ENCODE assay signal across 8 mouse cellular contexts in genomic region chr12:4233572-4234508, GRCm38 (mm10). TPM values are rescaled to one million over a fixed set of nuclear protein-coding genes. Genes with fewer than 3 reads are reported as not detected.
DNase-seq lines count a peak whose midpoint lies in the region; ATAC-seq and TF ChIP-seq lines count a peak whose summit lies in the region.

Ptrhd1 (plus strand) TSS chr12:4234027.
Cenpo (minus strand) TSS chr12:4234294.

- TF ChIP-seq EP300 in liver, embryonic 14.5 days (IDR thresholded peaks at IDR 0.05; ENCODE audit: low read depth) = no peak
- TF ChIP-seq EP300 in stomach, postnatal 0 days (optimal IDR thresholded peaks at IDR 0.05) = no peak

- H3K4me3 ChIP-seq in forebrain, embryonic 10.5 days = peak within 1 kb of the TSS; percentile 77
- H3K4me3 ChIP-seq in heart, embryonic 15.5 days = peak within 1 kb of the TSS; percentile 83
- H3K4me3 ChIP-seq in liver, embryonic 14.5 days (ENCODE audit: insufficient read depth in 1 of 2, low read depth in 2 of 2, low read length in 2 of 2) = peak within 1 kb of the TSS; percentile 92 to 96
- peak within 1 kb of the TSS; percentile 69 for H3K4me3 ChIP-seq in neural tube, embryonic 11.5 days (ENCODE audit: low read depth, low read length)
- H3K4me3 ChIP-seq in stomach, postnatal 0 days (ENCODE audit: low read depth, low read length) = peak within 1 kb of the TSS; percentile 73

- no peak for TF ChIP-seq CTCF in liver, embryonic 14.5 days (IDR thresholded peaks at IDR 0.05; ENCODE audit: low read depth)
- TF ChIP-seq CTCF in stomach, postnatal 0 days (IDR thresholded peaks at IDR 0.05; ENCODE audit: low read depth) = peak; percentile 7; the same call in 1 of the 2 replicates

- ATAC-seq in heart, embryonic 15.5 days (replicated peaks; ENCODE audit: insufficient number of reproducible peaks, insufficient read depth, low FRiP score, low read depth) = peak; percentile 96
- peak; percentile 96 for ATAC-seq in liver, embryonic 14.5 days (ENCODE audit: insufficient read depth)
- peak; percentile 98 for ATAC-seq in neural tube, embryonic 11.5 days (ENCODE audit: insufficient read depth, low FRiP score, low TSS enrichment)
- ATAC-seq in stomach, postnatal 0 days (ENCODE audit: low FRiP score, low TSS enrichment) = peak; percentile 99

- H3K27me3 ChIP-seq in forebrain, embryonic 10.5 days (ENCODE audit: poor library complexity, severe bottlenecking) = no peaks in the 10 kb centered on the region
- no peaks in the 10 kb centered on the region for H3K27me3 ChIP-seq in heart, embryonic 15.5 days
- no peaks in the 10 kb centered on the region for H3K27me3 ChIP-seq in liver, embryonic 14.5 days (ENCODE audit: control insufficient read depth, insufficient read depth, low read length)
- H3K27me3 ChIP-seq in neural tube, embryonic 11.5 days (ENCODE audit: control insufficient read depth, insufficient read depth, low read length) = no peaks in the 10 kb centered on the region
- H3K27me3 ChIP-seq in stomach, postnatal 0 days (ENCODE audit: control insufficient read depth, insufficient read depth, low read length) = no peaks in the 10 kb centered on the region

- peak within 1 kb of the TSS; percentile 71 for H3K4me2 ChIP-seq in heart, embryonic 15.5 days
- peak within 1 kb of the TSS; percentile 83 for H3K4me2 ChIP-seq in liver, embryonic 14.5 days (ENCODE audit: low read depth)
- H3K4me2 ChIP-seq in neural tube, embryonic 11.5 days (ENCODE audit: low read depth) = peak within 1 kb of the TSS; percentile 55
- peak within 1 kb of the TSS; percentile 71 for H3K4me2 ChIP-seq in stomach, postnatal 0 days (replicated peaks; ENCODE audit: low read depth)

- under 1% methylated on average over 50 of the region's 50 CpGs for WGBS in forebrain, embryonic 10.5 days
- WGBS in heart, embryonic 15.5 days = under 1% methylated on average over 50 of the region's 50 CpGs
- WGBS in liver, embryonic 14.5 days (ENCODE audit: insufficient replicate concordance) = under 1% methylated on average over 50 of the region's 50 CpGs
- WGBS in neural tube, embryonic 11.5 days = under 1% methylated on average over 50 of the region's 50 CpGs
- under 1% methylated on average over 50 of the region's 50 CpGs for WGBS in stomach, postnatal 0 days

- peak within 1 kb of the TSS; percentile 75 for H3K9ac ChIP-seq in heart, embryonic 15.5 days
- peak within 1 kb of the TSS; percentile 87 for H3K9ac ChIP-seq in liver, embryonic 14.5 days (replicated peaks)
- H3K9ac ChIP-seq in neural tube, embryonic 11.5 days (ENCODE audit: low read length) = peak within 1 kb of the TSS; percentile 67
- H3K9ac ChIP-seq in stomach, postnatal 0 days (ENCODE audit: low read length) = peak within 1 kb of the TSS; percentile 74

- peak within 1 kb of the TSS; percentile 97 for H3K27ac ChIP-seq in forebrain, embryonic 10.5 days
- H3K27ac ChIP-seq in heart, embryonic 15.5 days = peak within 1 kb of the TSS; percentile 98
- peak within 1 kb of the TSS; percentile 86 for H3K27ac ChIP-seq in liver, embryonic 14.5 days
- H3K27ac ChIP-seq in neural tube, embryonic 11.5 days (ENCODE audit: low read depth, low read length) = peak within 1 kb of the TSS; percentile 80
- H3K27ac ChIP-seq in stomach, postnatal 0 days (replicated peaks) = peak within 1 kb of the TSS; percentile 92

- peaks cover 19% of the 10 kb centered on the region for H3K4me1 ChIP-seq in forebrain, embryonic 10.5 days
- H3K4me1 ChIP-seq in heart, embryonic 15.5 days (replicated peaks) = peaks cover 14% of the 10 kb centered on the region
- peaks cover 8 to 11% of the 10 kb centered on the region in 2 experiments; a peak in 3 of 4 replicates for H3K4me1 ChIP-seq in liver, embryonic 14.5 days (replicated peaks; ENCODE audit: control insufficient read depth in 2 of 2, insufficient read depth in 2 of 2, low read length in 1 of 2)
- peaks cover 7% of the 10 kb centered on the region for H3K4me1 ChIP-seq in neural tube, embryonic 11.5 days (ENCODE audit: control insufficient read depth, insufficient read depth, low read length)
- H3K4me1 ChIP-seq in stomach, postnatal 0 days (replicated peaks; ENCODE audit: control insufficient read depth, insufficient read depth) = no peaks in the 10 kb centered on the region

- peaks cover 41% of the 10 kb centered on the region for H3K36me3 ChIP-seq in forebrain, embryonic 10.5 days (replicated peaks)
- H3K36me3 ChIP-seq in heart, embryonic 15.5 days = peaks cover 4% of the 10 kb centered on the region; the same call in 1 of the 2 replicates
- peaks cover 18% of the 10 kb centered on the region for H3K36me3 ChIP-seq in liver, embryonic 14.5 days (replicated peaks; ENCODE audit: control insufficient read depth, insufficient read depth, low read depth)
- no peaks in the 10 kb centered on the region for H3K36me3 ChIP-seq in neural tube, embryonic 11.5 days (ENCODE audit: control insufficient read depth, insufficient read depth, low read length)
- H3K36me3 ChIP-seq in stomach, postnatal 0 days (ENCODE audit: control insufficient read depth, insufficient read depth, low read length) = peaks cover 2% of the 10 kb centered on the region; the same call in 1 of the 2 replicates

- DNase-seq in CD8-positive naive resting alpha-beta T cell, adult 2 months (ENCODE audit: low read depth in 2 of 2, low spot score in 2 of 2) = peak; percentile 92 to 95
- peak; percentile 87 for DNase-seq in c-Kit-positive CD71-negative TER-119-negative erythroid progenitor cells, embryonic 14.5 days (ENCODE audit: low read depth)
- DNase-seq in forebrain, embryonic 10.5 days (ENCODE audit: extremely low spot score, low spot score) = peak; percentile 97
- DNase-seq in kidney, postnatal 25 days = peak; percentile 97
- DNase-seq in liver, embryonic 14.5 days (ENCODE audit: low read depth in 3 of 3, low spot score in 3 of 3) = peak; percentile 86 to 88 (median 86)
- DNase-seq in neural tube, embryonic 11.5 days (ENCODE audit: low spot score) = peak; percentile 96
- peak; percentile 95 for DNase-seq in stomach, postnatal 0 days (ENCODE audit: low spot score)

- no peaks in the 10 kb centered on the region for H3K9me3 ChIP-seq in forebrain, embryonic 10.5 days
- no peaks in the 10 kb centered on the region for H3K9me3 ChIP-seq in heart, embryonic 15.5 days (replicated peaks)
- H3K9me3 ChIP-seq in liver, embryonic 14.5 days (ENCODE audit: control insufficient read depth, low read length) = no peaks in the 10 kb centered on the region
- no peaks in the 10 kb centered on the region for H3K9me3 ChIP-seq in neural tube, embryonic 11.5 days (ENCODE audit: control insufficient read depth, low read length)
- H3K9me3 ChIP-seq in stomach, postnatal 0 days (ENCODE audit: control insufficient read depth, low read length) = no peaks in the 10 kb centered on the region

RNA-seq across cellular contexts. Expression of gene Ptrhd1, which starts in this region (rescaled TPM):
- polyA plus RNA-seq in forebrain, embryonic 10.5 days (2016; fragmentation: Nextera tagmentation; extraction: Ambion mirVana) = 6.5 and 6.6 TPM in 2 replicates
- polyA plus RNA-seq in heart, embryonic 15.5 days (2015; fragmentation: Nextera tagmentation; extraction: Ambion mirVana) = 5.6 and 6.6 TPM in 2 replicates
- 1.8 TPM in 2 replicates for polyA plus RNA-seq in liver, embryonic 14.5 days (2012; rRNA removed)
- 3.1 and 3.2 TPM in 2 replicates for polyA plus RNA-seq in liver, embryonic 14.5 days (2014; fragmentation: Nextera tagmentation; extraction: Ambion mirVana)
- polyA plus RNA-seq in neural tube, embryonic 11.5 days (2014; fragmentation: Nextera tagmentation; extraction: Ambion mirVana) = 5.9 and 6.5 TPM in 2 replicates
- polyA plus RNA-seq in stomach, postnatal 0 days (2015; fragmentation: Nextera tagmentation; extraction: Ambion mirVana) = 5.1 TPM in 2 replicates

RNA-seq across cellular contexts. Expression of gene Cenpo, which starts in this region (rescaled TPM):
- 20.6 and 22.2 TPM in 2 replicates for polyA plus RNA-seq in forebrain, embryonic 10.5 days (2016; fragmentation: Nextera tagmentation; extraction: Ambion mirVana)
- 6.4 and 8.7 TPM in 2 replicates for polyA plus RNA-seq in heart, embryonic 15.5 days (2015; fragmentation: Nextera tagmentation; extraction: Ambion mirVana)
- polyA plus RNA-seq in liver, embryonic 14.5 days (2012; rRNA removed) = 8.5 and 10.5 TPM in 2 replicates
- polyA plus RNA-seq in liver, embryonic 14.5 days (2014; fragmentation: Nextera tagmentation; extraction: Ambion mirVana) = 9.4 and 10.9 TPM in 2 replicates
- polyA plus RNA-seq in neural tube, embryonic 11.5 days (2014; fragmentation: Nextera tagmentation; extraction: Ambion mirVana) = 16.3 and 16.6 TPM in 2 replicates
- polyA plus RNA-seq in stomach, postnatal 0 days (2015; fragmentation: Nextera tagmentation; extraction: Ambion mirVana) = 4.7 and 5.3 TPM in 2 replicates

Comparison
In these comparisons a context has a peak if more than half of its experiments do, and no peak if none do; other contexts are left out.
1. Peak in every context shown above with its lines: DNase-seq, ATAC-seq, H3K4me3 ChIP-seq and H3K27ac ChIP-seq.